Mouse (Mus musculus) liver, embryonic 14.5 days (tissue): Measurements from ENCODE around the gene Defb43.

Experiments
- CTCF ChIP-seq: IDR thresholded peaks from 2 replicates; pipeline ENCODE4 v1.5.1; 2016; ENCODE audit warnings: antibody characterized with exemption, low read depth, control low read depth
- EP300 ChIP-seq: IDR thresholded peaks from 2 replicates; pipeline ENCODE4 v1.6.1; 2016; ENCODE audit warnings: antibody characterized with exemption, low read depth

DNA sequence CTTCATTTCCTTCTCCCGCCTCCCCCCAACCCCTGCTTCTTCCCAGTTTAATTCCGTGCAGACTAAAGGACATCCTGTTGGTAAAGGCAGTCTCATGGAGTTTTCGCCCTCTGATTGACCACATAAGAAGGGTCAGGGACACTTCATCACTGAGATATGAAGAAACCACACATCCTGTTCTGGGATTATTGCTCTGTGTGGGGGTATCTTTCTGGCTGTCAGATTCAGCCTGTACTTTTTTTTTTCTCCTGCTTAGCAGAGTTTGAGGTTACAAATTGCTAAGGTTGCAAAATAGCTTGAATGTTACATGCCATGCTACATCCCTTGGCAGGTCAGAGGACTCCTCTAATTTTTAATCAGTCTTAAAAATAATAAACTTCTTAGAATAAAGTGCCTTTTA lies 20.3 kb upstream of the Defb43 start:
- TF ChIP-seq EP300 (no peak), CTCF (no peak)
